9 mouse cellular contexts compared by ENCODE assay signal in genomic region chr5:110362813-110363178, GRCm38 (mm10). TPM values are rescaled to one million over a fixed set of nuclear protein-coding genes. Genes with fewer than 3 reads are reported as not detected.
DNase-seq lines count a peak whose midpoint lies in the region; ATAC-seq and TF ChIP-seq lines count a peak whose summit lies in the region.
"Had no signal": no experiment of that assay in that cellular context is flagged by ENCODE, and none has a peak within 500 bp of the region (broad histone marks: within the 10 kb centered on the region; RNA-seq: fewer than 3 reads in every experiment).

No protein-coding gene starts in this region.

- H3K4me3 ChIP-seq in neural tube, embryonic 11.5 days (ENCODE audit: low read depth, low read length): peak overlapping the region; percentile 40
- H3K4me3 ChIP-seq in limb, embryonic 15.5 days: peak overlapping the region; percentile 55
- peak overlapping the region; percentile 50 for H3K4me3 ChIP-seq in stomach, postnatal 0 days (ENCODE audit: low read depth, low read length)

- no peak for TF ChIP-seq EP300 in stomach, postnatal 0 days (optimal IDR thresholded peaks at IDR 0.05)

- H3K4me1 ChIP-seq in neural tube, embryonic 11.5 days (ENCODE audit: control insufficient read depth, insufficient read depth, low read length): no peaks in the 10 kb centered on the region; the same call in 1 of the 2 replicates
- peaks cover 18% of the 10 kb centered on the region for H3K4me1 ChIP-seq in limb, embryonic 15.5 days
- no peaks in the 10 kb centered on the region for H3K4me1 ChIP-seq in stomach, postnatal 0 days (replicated peaks; ENCODE audit: control insufficient read depth, insufficient read depth)

- intact Hi-C loops in left cerebral cortex, postnatal 14 days (cut with DNase I): no loop called here

- peak overlapping the region; percentile 54 for H3K9ac ChIP-seq in neural tube, embryonic 11.5 days (ENCODE audit: low read length)
- H3K9ac ChIP-seq in limb, embryonic 15.5 days: peak overlapping the region; percentile 52
- H3K9ac ChIP-seq in stomach, postnatal 0 days (ENCODE audit: low read length): peak overlapping the region; percentile 66

- DNase-seq in embryo, embryonic 10 days (ENCODE audit: low spot score): peak; percentile 64
- DNase-seq in embryo, embryonic 11 days: no peak
- DNase-seq in neural tube, embryonic 11.5 days (ENCODE audit: low spot score): no peak
- DNase-seq in neural tube, embryonic 10.5 days (ENCODE audit: extremely low spot score, low spot score): no peak
- no peak for DNase-seq in stomach, postnatal 0 days (ENCODE audit: low spot score)
- DNase-seq in left cerebral cortex, postnatal 14 days (ENCODE audit: low spot score in 2 of 2): no peak
- DNase-seq in B cell, adult 2 months: no peak

- no peak overlapping the region for H3K27ac ChIP-seq in neural tube, embryonic 11.5 days (ENCODE audit: low read depth, low read length)
- H3K27ac ChIP-seq in limb, embryonic 15.5 days: 0 out of 2 replicates have a peak overlapping the region, but pooled peaks have one; percentile 38
- H3K27ac ChIP-seq in stomach, postnatal 0 days (replicated peaks): no peak overlapping the region

- H3K4me2 ChIP-seq in neural tube, embryonic 11.5 days (ENCODE audit: low read depth): peak overlapping the region; percentile 83
- peak overlapping the region; percentile 90 for H3K4me2 ChIP-seq in limb, embryonic 15.5 days
- peak overlapping the region; percentile 88 for H3K4me2 ChIP-seq in stomach, postnatal 0 days (replicated peaks; ENCODE audit: low read depth)

- H3K9me3 ChIP-seq in neural tube, embryonic 11.5 days (ENCODE audit: control insufficient read depth, low read length): no peaks in the 10 kb centered on the region
- H3K9me3 ChIP-seq in limb, embryonic 15.5 days: no peaks in the 10 kb centered on the region
- no peaks in the 10 kb centered on the region for H3K9me3 ChIP-seq in stomach, postnatal 0 days (ENCODE audit: control insufficient read depth, low read length)

- peaks cover 5% of the 10 kb centered on the region for H3K36me3 ChIP-seq in neural tube, embryonic 11.5 days (ENCODE audit: control insufficient read depth, insufficient read depth, low read length)
- H3K36me3 ChIP-seq in limb, embryonic 15.5 days: peaks cover 8% of the 10 kb centered on the region
- peaks cover 1% of the 10 kb centered on the region; the same call in 1 of the 2 replicates for H3K36me3 ChIP-seq in stomach, postnatal 0 days (ENCODE audit: control insufficient read depth, insufficient read depth, low read length)

- ATAC-seq in neural tube, embryonic 11.5 days (ENCODE audit: insufficient read depth, low FRiP score, low TSS enrichment): 0 out of 2 replicates have a peak, but pooled peaks have one; percentile 32
- no peak; the same call in 1 of the 2 replicates for ATAC-seq in limb, embryonic 15.5 days (ENCODE audit: insufficient number of reproducible peaks, low FRiP score, low TSS enrichment, low read depth)
- no peak for ATAC-seq in stomach, postnatal 0 days (ENCODE audit: low FRiP score, low TSS enrichment)

- H3K27me3 ChIP-seq in neural tube, embryonic 11.5 days (ENCODE audit: control insufficient read depth, insufficient read depth, low read length): no peaks in the 10 kb centered on the region
- H3K27me3 ChIP-seq in limb, embryonic 15.5 days: no peaks in the 10 kb centered on the region
- no peaks in the 10 kb centered on the region for H3K27me3 ChIP-seq in stomach, postnatal 0 days (ENCODE audit: control insufficient read depth, insufficient read depth, low read length)

- 1% methylated on average over 28 of the region's 28 CpGs for WGBS in neural tube, embryonic 11.5 days
- 2% methylated on average over 28 of the region's 28 CpGs for WGBS in limb, embryonic 15.5 days
- 4% methylated on average over 18 of the region's 28 CpGs for WGBS in stomach, postnatal 0 days

- TF ChIP-seq CTCF in stomach, postnatal 0 days (IDR thresholded peaks at IDR 0.05; ENCODE audit: low read depth): no peak

RNA-seq across cellular contexts. Expression of gene Lrcol1, which starts 18.3 kb away (rescaled TPM):
- not detected in 2 replicates for polyA plus RNA-seq in neural tube, embryonic 11.5 days (2014; fragmentation: Nextera tagmentation; extraction: Ambion mirVana)
- not detected in 2 replicates for polyA plus RNA-seq in limb, embryonic 15.5 days (2015; fragmentation: Nextera tagmentation; extraction: Ambion mirVana)
- not detected in 2 replicates for polyA plus RNA-seq in stomach, postnatal 0 days (2015; fragmentation: Nextera tagmentation; extraction: Ambion mirVana)
- total RNA-seq in left cerebral cortex, postnatal 14 days (2021): not detected
- total RNA-seq: left cerebral cortex, postnatal 4 days had no signal

RNA-seq across cellular contexts. Expression of gene P2rx2, which starts 19.8 kb away (rescaled TPM):
- polyA plus RNA-seq in neural tube, embryonic 11.5 days (2014; fragmentation: Nextera tagmentation; extraction: Ambion mirVana): 0.59 and 1.4 TPM in 2 replicates
- 1.2 and 1.4 TPM in 2 replicates for polyA plus RNA-seq in limb, embryonic 15.5 days (2015; fragmentation: Nextera tagmentation; extraction: Ambion mirVana)
- polyA plus RNA-seq in stomach, postnatal 0 days (2015; fragmentation: Nextera tagmentation; extraction: Ambion mirVana): 0.36 and 0.42 TPM in 2 replicates
- under 1 TPM; 0.37 to 0.38 TPM for total RNA-seq in left cerebral cortex, postnatal 14 days (2021)
